In genomic region chr10:79865801-79866295, GRCm38 (mm10) we compare ENCODE assay signal across 9 mouse cellular contexts. TPM values are rescaled to one million over a fixed set of nuclear protein-coding genes. Genes with fewer than 3 reads are reported as not detected.
DNase-seq lines count a peak whose midpoint lies in the region; ATAC-seq and TF ChIP-seq lines count a peak whose summit lies in the region.
"Had no signal": no experiment of that assay in that cellular context is flagged by ENCODE, and none has a peak within 500 bp of the region (broad histone marks: within the 10 kb centered on the region; RNA-seq: fewer than 3 reads in every experiment).

No protein-coding gene starts in this region.

- no peaks in the 10 kb centered on the region for H3K27me3 ChIP-seq in heart, embryonic 14.5 days (ENCODE audit: control insufficient read depth, insufficient read depth, low read length)
- H3K27me3 ChIP-seq in embryonic facial prominence, embryonic 13.5 days: no peaks in the 10 kb centered on the region
- H3K27me3 ChIP-seq in kidney, postnatal 0 days (ENCODE audit: insufficient read depth, low read length): no peaks in the 10 kb centered on the region
- no peaks in the 10 kb centered on the region for H3K27me3 ChIP-seq in thymus, adult 2 months (ENCODE audit: control insufficient read depth, insufficient read depth, low read length)
- H3K27me3 ChIP-seq: liver, embryonic 15.5 days had no signal

- no peak for DNase-seq in heart, postnatal 25 days (ENCODE audit: low spot score)
- DNase-seq in MN1 (ENCODE audit: low spot score): peak; percentile 68
- no peak for DNase-seq in kidney, postnatal 0 days (ENCODE audit: low spot score)
- DNase-seq in thymus, adult 2 months: no peak
- no peak for DNase-seq in layer of hippocampus, adult 11-12 months (ENCODE audit: low spot score)

- no peaks in the 10 kb centered on the region for H3K9me3 ChIP-seq in heart, embryonic 14.5 days (ENCODE audit: control insufficient read depth, low read length)
- H3K9me3 ChIP-seq in embryonic facial prominence, embryonic 13.5 days: no peaks in the 10 kb centered on the region
- no peaks in the 10 kb centered on the region for H3K9me3 ChIP-seq in kidney, postnatal 0 days (replicated peaks; ENCODE audit: low read length)
- H3K9me3 ChIP-seq: liver, embryonic 15.5 days had no signal

- peaks cover 0 to 15% of the 10 kb centered on the region in 2 experiments; a peak in 3 of 4 replicates for H3K4me1 ChIP-seq in heart, embryonic 14.5 days (ENCODE audit: control insufficient read depth in 2 of 2, insufficient read depth in 2 of 2, low read length in 2 of 2)
- H3K4me1 ChIP-seq in embryonic facial prominence, embryonic 13.5 days: peaks cover 13% of the 10 kb centered on the region
- peaks cover 4% of the 10 kb centered on the region; the same call in 1 of the 2 replicates for H3K4me1 ChIP-seq in kidney, postnatal 0 days (replicated peaks; ENCODE audit: insufficient read depth, low read length)
- H3K4me1 ChIP-seq in thymus, adult 2 months (replicated peaks; ENCODE audit: control insufficient read depth, insufficient read depth, low read length): no peaks in the 10 kb centered on the region

- no peak overlapping the region for H3K4me2 ChIP-seq in heart, embryonic 14.5 days (ENCODE audit: low read length)
- no peak overlapping the region for H3K4me2 ChIP-seq in embryonic facial prominence, embryonic 13.5 days
- H3K4me2 ChIP-seq in kidney, postnatal 0 days (ENCODE audit: low read length): no peak overlapping the region
- H3K4me2 ChIP-seq: liver, embryonic 15.5 days had no signal

- peak; percentile 24; the same call in 1 of the 2 replicates for ATAC-seq in heart, embryonic 14.5 days (ENCODE audit: insufficient number of reproducible peaks, insufficient read depth, low FRiP score, low read depth)
- no peak for ATAC-seq in embryonic facial prominence, embryonic 13.5 days (ENCODE audit: insufficient number of reproducible peaks, insufficient read depth, low FRiP score, low TSS enrichment, low read depth)
- ATAC-seq in kidney, postnatal 0 days (replicated peaks; ENCODE audit: low FRiP score, low read depth): peak; percentile 16; the same call in 1 of the 2 replicates
- ATAC-seq in inflammation-experienced regulatory T-cells, adult 6 months: no peak

- H3K4me3 ChIP-seq in heart, embryonic 14.5 days (ENCODE audit: control insufficient read depth in 1 of 2, insufficient read depth in 1 of 2, low read depth in 1 of 2, low read length in 2 of 2): no peak overlapping the region
- H3K4me3 ChIP-seq in embryonic facial prominence, embryonic 13.5 days: 0 out of 2 replicates have a peak overlapping the region, but pooled peaks have one; percentile 1
- H3K4me3 ChIP-seq in kidney, postnatal 0 days (replicated peaks; ENCODE audit: low read depth, low read length): no peak overlapping the region
- no peak overlapping the region for H3K4me3 ChIP-seq in thymus, adult 2 months (ENCODE audit: control insufficient read depth, insufficient read depth, low read length)
- H3K4me3 ChIP-seq: liver, embryonic 15.5 days had no signal

- peak overlapping the region in 1 of 2 experiments; percentile 37; a peak in 1 of 4 replicates for H3K27ac ChIP-seq in heart, embryonic 14.5 days (replicated peaks in 1 of 2; ENCODE audit: control insufficient read depth in 1 of 2, insufficient read depth in 1 of 2, low read depth in 2 of 2, low read length in 2 of 2)
- peak overlapping the region; percentile 11; the same call in 1 of the 2 replicates for H3K27ac ChIP-seq in embryonic facial prominence, embryonic 13.5 days
- peak overlapping the region; percentile 21; the same call in 1 of the 2 replicates for H3K27ac ChIP-seq in kidney, postnatal 0 days
- H3K27ac ChIP-seq in thymus, adult 2 months (ENCODE audit: control insufficient read depth, insufficient read depth, low read length): no peak overlapping the region
- H3K27ac ChIP-seq: liver, embryonic 15.5 days had no signal

- intact Hi-C loops in heart, postnatal 25 days (cut with DNase I): loop anchor here (5.0 kb wide), 1 partner anchor 34 kb away; no protein-coding TSS in a partner anchor

- 57% methylated on average over 19 of the region's 19 CpGs for WGBS in heart, embryonic 14.5 days
- WGBS in embryonic facial prominence, embryonic 13.5 days: 71% methylated on average over 19 of the region's 19 CpGs
- 67% methylated on average over 19 of the region's 19 CpGs for WGBS in kidney, postnatal 0 days
- WGBS in thymus, adult 2 months: 87% methylated on average over 19 of the region's 19 CpGs

- peaks cover 45% of the 10 kb centered on the region for H3K36me3 ChIP-seq in heart, embryonic 14.5 days (ENCODE audit: control insufficient read depth, insufficient read depth, low read length)
- H3K36me3 ChIP-seq in embryonic facial prominence, embryonic 13.5 days: peaks cover 84% of the 10 kb centered on the region
- peaks cover 31% of the 10 kb centered on the region for H3K36me3 ChIP-seq in kidney, postnatal 0 days (ENCODE audit: insufficient read depth, low read length)
- peaks cover 33% of the 10 kb centered on the region for H3K36me3 ChIP-seq in thymus, adult 2 months (ENCODE audit: control insufficient read depth, insufficient read depth, low read length)

- no peak overlapping the region for H3K9ac ChIP-seq in heart, embryonic 14.5 days (ENCODE audit: low read length)
- peak overlapping the region; percentile 27; the same call in 1 of the 2 replicates for H3K9ac ChIP-seq in embryonic facial prominence, embryonic 13.5 days
- H3K9ac ChIP-seq in kidney, postnatal 0 days (ENCODE audit: low read depth, low read length): no peak overlapping the region
- H3K9ac ChIP-seq: liver, embryonic 15.5 days had no signal

- peak; percentile 75 for TF ChIP-seq CTCF in kidney, postnatal 0 days (IDR thresholded peaks at IDR 0.05; ENCODE audit: low read depth)
- TF ChIP-seq CTCF in thymus, adult 2 months (IDR thresholded peaks at IDR 0.05; ENCODE audit: borderline replicate concordance, control insufficient read depth, extremely low read depth, insufficient read depth, low read length, poor library complexity): no peak

- no peak for TF ChIP-seq POLR2A in thymus, adult 2 months (IDR thresholded peaks at IDR 0.05; ENCODE audit: control insufficient read depth, extremely low read depth, insufficient read depth, low read length, poor library complexity)

RNA-seq across cellular contexts. Expression of gene Prtn3, which starts 8.4 kb away (rescaled TPM):
- polyA plus RNA-seq in heart, embryonic 14.5 days (2014; fragmentation: Nextera tagmentation; extraction: Ambion mirVana): 1.4 and 2.0 TPM in 2 replicates
- under 1 TPM in 1 of 2 experiments, not detected in 1; 0.44 TPM for total RNA-seq in heart, postnatal 25 days (2021)
- 7.3 and 8.5 TPM in 2 replicates for polyA plus RNA-seq in embryonic facial prominence, embryonic 13.5 days (2015; fragmentation: Nextera tagmentation; extraction: Ambion mirVana)
- 6.5 and 7.9 TPM in 2 replicates for polyA plus RNA-seq in kidney, postnatal 0 days (2015; fragmentation: Nextera tagmentation; extraction: Ambion mirVana)
- polyA plus RNA-seq in thymus, adult 2 months (2012; rRNA removed): 5.3 and 9.2 TPM in 2 replicates
- not detected for polyA plus RNA-seq in inflammation-experienced regulatory T-cells, adult 6 months (2017; shearing (Covaris generic))

RNA-seq across cellular contexts. Expression of gene Plppr3, which starts 8.6 kb away (rescaled TPM):
- polyA plus RNA-seq in heart, embryonic 14.5 days (2014; fragmentation: Nextera tagmentation; extraction: Ambion mirVana): 6.9 and 9.4 TPM in 2 replicates
- not detected for total RNA-seq in heart, postnatal 25 days (2021)
- 126 and 138 TPM in 2 replicates for polyA plus RNA-seq in embryonic facial prominence, embryonic 13.5 days (2015; fragmentation: Nextera tagmentation; extraction: Ambion mirVana)
- polyA plus RNA-seq in kidney, postnatal 0 days (2015; fragmentation: Nextera tagmentation; extraction: Ambion mirVana): 37.0 and 41.5 TPM in 2 replicates
- 1.1 and 1.9 TPM in 2 replicates for polyA plus RNA-seq in thymus, adult 2 months (2012; rRNA removed)
- polyA plus RNA-seq in inflammation-experienced regulatory T-cells, adult 6 months (2017; shearing (Covaris generic)): 1 to 10 TPM; 1.6 to 3.3 (median 2.2) TPM

RNA-seq across cellular contexts. Expression of gene Ptbp1, which starts 11.6 kb away (rescaled TPM):
- 62.7 and 78.9 TPM in 2 replicates for polyA plus RNA-seq in heart, embryonic 14.5 days (2014; fragmentation: Nextera tagmentation; extraction: Ambion mirVana)
- total RNA-seq in heart, postnatal 25 days (2021): 10 to 100 TPM; 54.6 to 59.3 TPM
- 386 and 390 TPM in 2 replicates for polyA plus RNA-seq in embryonic facial prominence, embryonic 13.5 days (2015; fragmentation: Nextera tagmentation; extraction: Ambion mirVana)
- 220 and 238 TPM in 2 replicates for polyA plus RNA-seq in kidney, postnatal 0 days (2015; fragmentation: Nextera tagmentation; extraction: Ambion mirVana)
- 583 and 703 TPM in 2 replicates for polyA plus RNA-seq in thymus, adult 2 months (2012; rRNA removed)
- 100 to 1,000 TPM in 2 of 3 experiments, 10 to 100 TPM in 1; 97.4 to 169 (median 149) TPM for polyA plus RNA-seq in inflammation-experienced regulatory T-cells, adult 6 months (2017; shearing (Covaris generic))

RNA-seq across cellular contexts. Expression of gene Elane, which starts 20.2 kb away (rescaled TPM):
- polyA plus RNA-seq in heart, embryonic 14.5 days (2014; fragmentation: Nextera tagmentation; extraction: Ambion mirVana): 0.42 TPM in 1 of 2 replicates, not detected in the other
- total RNA-seq in heart, postnatal 25 days (2021): not detected
- polyA plus RNA-seq in embryonic facial prominence, embryonic 13.5 days (2015; fragmentation: Nextera tagmentation; extraction: Ambion mirVana): 1.9 TPM in 1 of 2 replicates, not detected in the other
- 0.14 TPM in 1 of 2 replicates, not detected in the other for polyA plus RNA-seq in kidney, postnatal 0 days (2015; fragmentation: Nextera tagmentation; extraction: Ambion mirVana)
- polyA plus RNA-seq in thymus, adult 2 months (2012; rRNA removed): 3.7 and 8.9 TPM in 2 replicates
- not detected for polyA plus RNA-seq in inflammation-experienced regulatory T-cells, adult 6 months (2017; shearing (Covaris generic))

RNA-seq across cellular contexts. Expression of gene Cfd, which starts 24.8 kb away (rescaled TPM):
- polyA plus RNA-seq in heart, embryonic 14.5 days (2014; fragmentation: Nextera tagmentation; extraction: Ambion mirVana): not detected in 2 replicates
- total RNA-seq in heart, postnatal 25 days (2021): 10 to 100 TPM; 11.1 to 61.8 TPM
- polyA plus RNA-seq in embryonic facial prominence, embryonic 13.5 days (2015; fragmentation: Nextera tagmentation; extraction: Ambion mirVana): not detected in 2 replicates
- 0.13 TPM in 1 of 2 replicates, not detected in the other for polyA plus RNA-seq in kidney, postnatal 0 days (2015; fragmentation: Nextera tagmentation; extraction: Ambion mirVana)
- polyA plus RNA-seq in thymus, adult 2 months (2012; rRNA removed): 1,248 and 1,398 TPM in 2 replicates
- polyA plus RNA-seq in inflammation-experienced regulatory T-cells, adult 6 months (2017; shearing (Covaris generic)): not detected
- polyA plus RNA-seq: liver, embryonic 15.5 days had no signal

Comparison
In these comparisons a context has a peak if more than half of its experiments do, and no peak if none do; other contexts are left out.
1. ATAC-seq: peak in heart, embryonic 14.5 days (single experiment) and kidney, postnatal 0 days (single experiment); none in embryonic facial prominence, embryonic 13.5 days (single experiment) and inflammation-experienced regulatory T-cells, adult 6 months (single experiment).